In genomic region chr3:3012951-3013350, GRCm38 (mm10) we compare ENCODE assay signal across 29 mouse cellular contexts.
DNase-seq lines count a peak whose midpoint lies in the region; ATAC-seq and TF ChIP-seq lines count a peak whose summit lies in the region.
"Had no signal": no experiment of that assay in that cellular context is flagged by ENCODE, and none has a peak within 500 bp of the region (broad histone marks: within the 10 kb centered on the region; RNA-seq: fewer than 3 reads in every experiment).

No protein-coding gene starts in this region.

- ATAC-seq in lung, embryonic 14.5 days (ENCODE audit: insufficient read depth): peak; percentile 21; the same call in 1 of the 2 replicates
- ATAC-seq: inflammation-experienced regulatory T-cells, adult 6 months had no signal

- H3K27me3 ChIP-seq in lung, embryonic 14.5 days (ENCODE audit: insufficient read depth, low read length): no peaks in the 10 kb centered on the region
- H3K27me3 ChIP-seq: forebrain, embryonic 12.5 days; heart, embryonic 15.5 days; hindbrain, embryonic 15.5 days; limb, embryonic 12.5 days; neural tube, embryonic 12.5 days had no signal

- no peak overlapping the region for H3K9ac ChIP-seq in lung, embryonic 14.5 days
- H3K9ac ChIP-seq: forebrain, embryonic 12.5 days; heart, embryonic 15.5 days; hindbrain, embryonic 15.5 days; limb, embryonic 12.5 days; neural tube, embryonic 12.5 days had no signal

- WGBS in lung, embryonic 14.5 days: 76% methylated on average over 5 of the region's 5 CpGs

- H3K4me2 ChIP-seq in lung, embryonic 14.5 days: no peak overlapping the region
- H3K4me2 ChIP-seq: forebrain, embryonic 12.5 days; heart, embryonic 15.5 days; hindbrain, embryonic 15.5 days; limb, embryonic 12.5 days; liver, embryonic 11.5 days; midbrain, embryonic 11.5 days; neural tube, embryonic 12.5 days had no signal

- no peaks in the 10 kb centered on the region for H3K36me3 ChIP-seq in lung, embryonic 14.5 days (ENCODE audit: insufficient read depth)
- H3K36me3 ChIP-seq: forebrain, embryonic 12.5 days; heart, embryonic 15.5 days; hindbrain, embryonic 15.5 days; limb, embryonic 12.5 days; neural tube, embryonic 12.5 days had no signal

- intact Hi-C loops in heart, postnatal 14 days (cut with DNase I): no loop called here

- no peak overlapping the region for H3K4me3 ChIP-seq in lung, embryonic 14.5 days (ENCODE audit: low read depth, low read length)
- H3K4me3 ChIP-seq: erythroblast, embryonic 14.5 days; forebrain, embryonic 12.5 days; heart, embryonic 15.5 days; hindbrain, embryonic 15.5 days; layer of hippocampus, adult 2 months; limb, embryonic 12.5 days; myocyte; neural tube, embryonic 12.5 days had no signal

- H3K27ac ChIP-seq in lung, embryonic 14.5 days (ENCODE audit: low read depth): no peak overlapping the region
- H3K27ac ChIP-seq: forebrain, embryonic 12.5 days; heart, embryonic 15.5 days; hindbrain, embryonic 15.5 days; layer of hippocampus, adult 2 months; limb, embryonic 12.5 days; neural tube, embryonic 12.5 days had no signal

- DNase-seq in heart, adult 11 months: peak; percentile 71
- DNase-seq in heart, postnatal 14 days: no peak
- no peak for DNase-seq in lung, embryonic 14.5 days
- no peak for DNase-seq in lung, postnatal 36 days
- DNase-seq in urinary bladder, postnatal 14 days (ENCODE audit: low spot score): peak; percentile 1
- DNase-seq in urinary bladder, postnatal 36 days (ENCODE audit: low spot score in 2 of 2): no peak
- no peak for DNase-seq in layer of hippocampus, postnatal 25 days (ENCODE audit: extremely low spot score in 1 of 2, low spot score in 1 of 2)
- DNase-seq in ovary, postnatal 14 days (ENCODE audit: low spot score): no peak
- DNase-seq: adrenal gland, postnatal 25 days; cerebellum, adult 11-12 months; cerebellum, adult 9-11 months; embryo, embryonic 11 days; gastrocnemius, postnatal 10 days; kidney, adult 2 months; kidney, postnatal 36 days; lung, postnatal 10 days; right cerebral cortex, postnatal 4 days; thymus, postnatal 25 days had no signal

- H3K9me3 ChIP-seq in lung, embryonic 14.5 days (ENCODE audit: low read depth, low read length): peaks cover 36% of the 10 kb centered on the region

- H3K4me1 ChIP-seq in lung, embryonic 14.5 days (ENCODE audit: insufficient read depth): no peaks in the 10 kb centered on the region
- H3K4me1 ChIP-seq: forebrain, embryonic 12.5 days; heart, embryonic 15.5 days; hindbrain, embryonic 15.5 days; limb, embryonic 12.5 days; neural tube, embryonic 12.5 days had no signal

- TF ChIP-seq CTCF in lung, embryonic 14.5 days (IDR thresholded peaks at IDR 0.05; ENCODE audit: low read depth): no peak

Comparison
In these comparisons a context has a peak if more than half of its experiments do, and no peak if none do; other contexts are left out.
1. DNase-seq: peak in heart, adult 11 months (single experiment) and urinary bladder, postnatal 14 days (single experiment); none in heart, postnatal 14 days (0 of 2), lung, embryonic 14.5 days (single experiment), lung, postnatal 36 days (single experiment), urinary bladder, postnatal 36 days (0 of 2), layer of hippocampus, postnatal 25 days (0 of 2) and ovary, postnatal 14 days (single experiment).